Mouse (Mus musculus) spleen, adult 18-20 months (tissue): Measurements from ENCODE around the gene 9130023H24Rik.

Experiments used
- DNase-seq, 2 experiments: peaks; one replicate each; pipeline ENCODE4 v3.0.0; 2022; ENCODE audit warnings: mixed read lengths in 2 of 2

Gene 9130023H24Rik

DNA sequence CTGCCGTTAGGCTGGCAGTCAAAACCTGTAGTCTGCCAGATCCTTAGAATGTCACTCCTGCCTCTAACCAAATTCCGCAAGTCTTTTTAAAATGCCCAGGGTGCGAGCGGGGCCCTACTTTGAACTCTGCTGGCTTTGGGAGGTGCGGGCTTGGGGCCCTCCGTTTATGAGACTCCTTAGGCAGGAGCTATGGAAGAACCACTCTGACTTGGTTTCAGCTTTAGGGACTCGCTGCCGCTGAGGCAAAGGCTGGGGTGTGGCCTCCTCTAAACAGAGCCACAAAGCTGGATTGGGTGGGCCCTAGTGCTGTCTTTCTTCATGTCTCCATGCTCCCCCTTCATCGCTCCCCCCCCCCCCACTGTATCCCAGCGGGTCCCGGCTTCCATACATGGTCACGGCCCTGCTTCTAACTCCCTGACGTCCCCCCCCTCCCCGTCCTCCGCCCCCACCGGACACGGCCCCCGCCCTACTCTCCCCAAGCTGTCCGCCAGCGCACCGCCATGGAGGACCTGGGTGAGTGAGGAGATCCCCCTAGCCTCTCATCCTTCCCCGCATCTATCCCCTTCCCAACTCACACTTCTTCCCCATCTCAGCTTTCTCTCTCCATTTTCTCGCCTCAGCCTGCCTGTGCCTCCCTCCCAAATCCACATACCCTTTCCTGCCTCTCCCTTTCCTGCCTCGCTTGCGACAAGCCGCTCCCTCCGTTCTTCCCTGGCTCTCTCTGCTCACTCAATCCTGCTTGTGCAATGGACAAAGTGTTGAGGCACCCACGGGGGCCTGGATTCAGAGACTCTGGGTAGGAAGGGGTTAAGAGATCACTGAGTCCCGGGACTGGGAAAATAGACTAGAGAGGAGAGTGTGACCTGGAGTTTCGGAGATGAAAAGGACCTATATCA, 8.9 kb upstream of the 9130023H24Rik start, which contains the start of gene Tgfb1i1:
Tgfb1i1 (plus strand) TSS at position 317 of the 896 bp plus-strand sequence.
- DNase-seq, result no peak

DNA sequence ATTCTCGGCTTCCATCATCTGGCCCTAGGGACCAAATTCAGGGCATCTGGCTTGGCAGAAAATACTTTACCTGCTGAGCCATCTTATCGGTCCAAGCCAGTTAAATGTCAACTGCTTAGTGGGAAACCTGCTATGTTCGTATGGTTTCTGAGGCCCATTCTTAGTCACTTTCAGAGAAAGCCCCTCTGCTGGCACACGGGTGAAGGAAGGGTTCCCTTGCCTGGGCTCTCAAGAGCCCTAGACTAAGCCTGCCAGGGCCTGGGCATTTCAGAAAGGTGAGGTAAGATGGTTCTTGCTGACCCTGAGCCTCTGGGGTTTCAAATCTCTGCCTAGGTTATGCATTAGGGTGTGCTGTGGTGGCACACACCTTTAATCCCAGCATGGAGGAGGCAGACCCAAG, 7.7 kb upstream of the 9130023H24Rik start:
- DNase-seq, result no peak

DNA sequence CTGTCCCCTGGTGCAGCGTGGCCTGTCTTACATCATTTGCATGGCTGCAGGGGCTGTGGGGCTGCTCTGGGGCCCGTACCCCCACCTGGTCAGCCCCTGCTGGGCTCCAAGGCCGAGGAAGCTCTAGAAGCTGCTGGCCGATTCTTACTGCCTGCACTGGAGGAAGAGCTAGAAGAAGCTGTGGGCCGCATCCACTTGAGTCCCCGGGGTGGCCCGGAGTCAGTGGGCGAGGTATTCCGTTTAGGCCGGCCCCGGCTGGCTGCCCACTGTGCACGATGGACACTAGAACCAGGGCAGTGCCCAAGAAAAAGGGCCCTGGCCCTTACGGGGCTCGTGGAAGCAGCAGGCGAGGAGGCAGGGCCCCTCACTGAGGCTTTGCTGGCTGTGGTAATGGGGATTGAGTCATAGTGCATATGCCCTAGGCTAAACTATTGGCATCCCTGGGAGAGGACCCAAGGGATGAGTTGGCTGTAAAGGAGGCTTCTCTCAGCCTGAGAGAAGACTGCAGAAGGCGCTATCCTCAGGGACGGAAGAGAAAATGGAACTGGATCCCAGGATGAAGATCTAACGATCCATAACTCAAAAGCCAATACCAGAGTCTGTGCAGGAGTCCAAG, 6.7 kb upstream of the 9130023H24Rik start:
- DNase-seq, result no peak

DNA sequence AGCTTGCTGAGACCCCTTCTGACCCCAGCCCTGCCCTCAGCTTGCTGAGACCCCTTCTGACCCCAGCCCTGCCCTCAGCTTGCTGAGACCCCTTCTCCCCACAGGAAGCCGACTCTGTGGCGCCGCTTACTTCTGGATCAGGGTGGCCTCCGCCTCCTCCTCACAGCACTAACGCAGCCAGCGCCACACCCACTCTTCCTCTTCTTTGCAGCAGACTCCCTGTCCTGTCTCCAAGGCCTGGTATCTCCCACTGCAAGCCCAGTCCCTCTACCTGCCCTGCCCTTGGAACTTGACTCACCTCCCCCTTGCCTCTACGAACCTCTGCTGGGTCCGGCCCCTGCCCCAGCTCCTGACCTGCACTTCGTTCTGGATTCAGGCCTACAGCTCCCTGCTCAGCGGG, 6.1 kb upstream of the 9130023H24Rik start:
- no peak for DNase-seq

DNA sequence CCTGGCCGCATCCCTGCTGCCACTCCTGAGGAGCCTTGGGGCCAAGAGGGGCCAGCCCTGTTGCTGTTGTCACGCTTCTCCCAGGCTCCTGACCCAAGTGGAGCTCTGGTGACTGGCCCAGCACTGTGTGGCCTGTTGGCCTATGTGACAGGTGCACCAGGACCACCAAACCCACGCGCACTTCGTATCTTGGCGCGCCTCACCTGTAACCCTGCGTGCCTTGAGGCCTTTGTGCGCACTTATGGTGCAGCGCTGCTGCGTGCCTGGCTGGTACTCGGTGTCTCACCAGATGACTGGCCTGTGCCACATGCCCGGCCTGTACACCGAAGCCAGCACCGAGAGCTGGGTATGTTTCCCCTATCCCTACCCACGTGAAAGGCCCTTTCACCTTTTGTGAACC, 4.5 kb upstream of the 9130023H24Rik start:
- no peak for DNase-seq

DNA sequence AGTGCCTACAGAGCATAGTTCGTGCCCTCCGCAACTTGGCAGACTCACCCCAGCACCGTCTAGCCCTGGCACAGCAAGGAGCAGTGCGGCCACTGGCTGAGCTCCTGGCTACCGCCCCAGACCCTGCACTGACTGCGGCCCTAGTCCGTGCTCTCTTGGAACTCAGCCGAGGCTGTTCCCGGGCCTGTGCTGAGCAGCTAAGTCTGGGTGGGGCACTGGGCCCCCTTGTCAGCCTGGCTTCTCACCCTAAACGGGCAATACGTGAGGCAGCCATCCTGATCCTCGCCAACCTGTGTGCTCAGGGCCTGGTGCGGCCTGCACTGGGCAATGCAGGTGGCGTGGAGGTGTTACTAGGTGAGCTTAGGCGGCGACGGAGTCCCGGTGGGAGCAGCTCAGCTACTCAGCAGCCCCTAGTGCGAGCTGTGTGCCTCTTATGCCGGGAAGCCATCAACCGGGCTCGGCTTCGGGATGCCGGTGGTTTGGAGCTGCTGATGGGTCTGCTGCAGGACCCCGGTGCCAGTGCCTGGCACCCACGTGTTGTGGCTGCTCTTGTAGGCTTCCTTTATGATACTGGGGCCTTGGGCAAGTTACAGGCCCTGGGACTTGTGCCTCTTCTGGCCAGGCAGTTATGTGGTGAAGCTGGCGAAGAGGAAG, 2.4 kb upstream of the 9130023H24Rik start:
- DNase-seq, result no peak

DNA sequence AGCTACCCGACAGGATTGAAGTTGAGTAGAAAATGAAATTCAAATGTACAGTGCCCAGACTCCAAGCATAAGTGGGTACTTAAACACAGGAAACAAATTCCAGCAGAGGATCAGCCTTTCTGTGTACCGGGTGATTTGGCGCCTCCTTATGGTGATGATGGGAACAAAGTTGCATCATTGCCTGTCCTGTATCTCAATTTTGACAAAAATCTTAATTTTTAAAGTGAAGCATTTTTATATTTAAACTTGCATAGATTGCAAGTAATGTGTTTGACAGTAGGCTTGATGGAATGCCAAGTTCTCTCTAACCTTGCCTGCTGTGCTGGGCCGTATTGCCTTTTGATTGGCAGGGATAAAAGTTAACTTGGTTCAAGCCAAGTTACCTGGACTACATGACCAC, 1.2 kb upstream of the 9130023H24Rik start:
- peak in 1 of 2 experiments; percentile 32 for DNase-seq

DNA sequence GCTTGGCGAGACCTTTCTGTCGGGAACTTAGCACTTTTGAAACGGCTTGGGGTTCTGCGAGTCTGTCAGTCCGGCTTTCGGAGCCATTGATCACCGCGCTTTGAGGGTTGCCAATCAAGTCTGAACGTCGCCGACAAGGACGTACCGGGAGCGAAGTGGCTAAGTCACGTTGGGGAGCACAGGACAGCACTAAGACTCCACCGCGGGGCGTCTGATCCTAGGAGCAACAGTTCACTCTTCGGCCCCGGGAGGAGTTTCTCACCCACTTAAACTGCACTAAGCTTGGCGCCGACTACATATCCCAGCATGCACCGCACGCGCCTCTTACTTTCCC, 271 bp downstream of the 9130023H24Rik start:
- DNase-seq, result no peak

DNA sequence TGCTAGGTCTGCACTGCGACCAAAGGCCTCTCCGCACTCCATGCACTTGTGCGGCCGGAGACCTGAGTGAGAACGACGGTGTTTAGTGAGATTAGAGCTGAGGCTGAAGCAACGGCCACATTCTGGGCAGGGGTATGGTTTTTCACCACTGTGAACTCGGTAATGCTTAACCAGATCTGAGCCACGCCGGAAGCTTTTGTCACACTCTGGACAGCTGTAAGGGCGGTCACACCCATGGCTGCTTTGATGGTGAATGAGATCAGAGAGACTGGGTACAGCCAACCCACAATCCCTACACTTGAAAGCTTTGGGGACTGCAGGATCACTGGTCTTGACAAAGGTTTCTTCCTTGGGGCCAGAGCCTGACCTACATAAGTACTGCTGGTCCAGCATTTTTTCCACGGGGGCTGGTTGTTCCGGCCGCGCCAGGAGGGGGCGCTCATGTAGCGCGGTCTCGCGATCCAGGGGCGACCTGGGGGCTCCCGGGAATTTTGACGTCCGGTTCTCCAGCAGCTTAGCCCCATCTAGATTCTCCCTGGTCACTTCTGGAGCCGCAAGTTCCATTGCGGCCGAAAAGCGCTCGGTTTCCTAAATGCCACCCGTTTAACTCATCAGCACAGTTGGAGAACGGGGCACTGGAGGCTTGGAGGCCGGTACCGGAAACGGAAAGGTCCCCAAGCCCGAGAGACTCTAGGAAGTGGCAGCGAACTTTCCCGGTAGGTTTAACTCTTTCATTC, 807 bp downstream of the 9130023H24Rik start, which contains the start of gene Armc5:
Armc5 (plus strand) TSS at position 487 of the 737 bp plus-strand sequence.
- DNase-seq, result peak; percentile 69 to 81

DNA sequence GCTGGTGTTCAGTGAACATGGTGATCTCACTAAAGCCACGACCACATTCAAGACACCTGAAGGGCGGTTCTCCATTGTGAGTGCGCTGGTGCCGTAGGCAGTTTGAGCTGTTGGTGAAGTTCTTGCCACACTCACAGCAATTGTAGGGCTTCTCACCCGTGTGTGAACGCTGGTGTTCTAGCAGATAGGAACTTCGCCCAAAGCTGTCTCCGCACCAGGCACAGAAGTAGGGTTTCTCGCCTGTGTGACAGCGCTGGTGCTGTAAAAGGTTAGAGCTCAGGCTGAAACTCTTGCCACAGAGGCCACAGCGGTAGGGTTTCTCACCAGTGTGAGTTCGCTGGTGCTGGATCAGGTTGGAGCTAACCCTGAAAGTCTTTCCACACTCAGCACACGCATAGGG, 1.4 kb downstream of the 9130023H24Rik start:
- DNase-seq, result no peak

DNA sequence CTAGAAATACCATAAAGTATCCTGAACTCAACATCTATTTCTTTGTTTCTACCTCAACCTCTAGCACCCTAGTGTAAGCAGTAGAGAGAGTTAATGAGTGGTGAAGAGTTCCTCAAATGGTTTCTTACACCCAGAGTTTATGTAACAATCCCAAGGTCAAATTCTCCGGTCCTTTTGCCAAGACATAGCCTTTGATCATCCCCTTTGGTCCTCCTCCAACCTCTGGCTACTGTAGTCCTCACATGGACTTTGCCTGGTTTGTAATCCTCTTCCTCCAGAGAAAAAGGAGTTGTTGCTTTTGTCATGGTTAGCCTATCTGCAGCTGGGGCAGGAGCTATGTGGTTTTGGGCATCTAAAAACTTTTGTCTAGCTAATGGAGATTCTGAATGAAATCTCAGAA, 2.4 kb downstream of the 9130023H24Rik start:
- no peak for DNase-seq

DNA sequence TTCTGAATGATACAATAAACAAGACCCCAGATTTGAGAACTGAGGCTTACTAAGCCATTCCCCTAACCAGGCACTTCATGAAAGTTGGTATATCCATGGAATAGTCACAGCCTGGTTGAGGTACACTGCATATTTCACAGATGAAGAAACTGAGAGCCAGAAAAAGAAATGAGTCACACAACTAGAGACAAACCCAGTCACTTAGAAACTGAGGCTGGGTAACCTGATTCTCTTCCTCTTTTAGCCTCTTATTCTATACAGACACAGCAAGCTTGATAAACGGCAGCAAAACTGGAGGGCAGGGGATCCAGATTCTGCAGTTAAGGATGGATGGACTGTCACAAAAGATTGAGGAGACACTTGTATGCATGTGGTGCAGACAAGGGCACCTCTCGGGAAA, 3.0 kb downstream of the 9130023H24Rik start:
- no peak for DNase-seq

DNA sequence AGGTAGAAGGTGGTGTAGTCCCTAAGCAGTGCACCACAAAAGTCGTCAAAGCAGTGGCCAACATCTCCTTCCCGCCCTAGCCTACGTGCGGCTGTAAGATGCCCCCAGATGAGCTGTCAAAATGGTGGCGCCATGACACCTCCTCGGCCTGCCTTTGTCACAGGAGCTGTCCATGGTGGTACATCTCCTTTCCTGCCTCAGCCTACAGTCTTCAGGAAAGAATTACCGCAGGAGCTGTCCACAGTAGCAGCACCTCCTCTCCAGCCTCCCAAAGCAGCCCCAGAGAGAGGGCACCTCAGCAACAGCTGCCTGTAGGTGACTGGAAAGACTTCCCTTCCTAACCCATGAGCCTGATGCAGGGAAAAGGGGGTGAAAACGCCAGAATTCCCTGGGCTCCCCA, 6.1 kb downstream of the 9130023H24Rik start:
- DNase-seq, result no peak

DNA sequence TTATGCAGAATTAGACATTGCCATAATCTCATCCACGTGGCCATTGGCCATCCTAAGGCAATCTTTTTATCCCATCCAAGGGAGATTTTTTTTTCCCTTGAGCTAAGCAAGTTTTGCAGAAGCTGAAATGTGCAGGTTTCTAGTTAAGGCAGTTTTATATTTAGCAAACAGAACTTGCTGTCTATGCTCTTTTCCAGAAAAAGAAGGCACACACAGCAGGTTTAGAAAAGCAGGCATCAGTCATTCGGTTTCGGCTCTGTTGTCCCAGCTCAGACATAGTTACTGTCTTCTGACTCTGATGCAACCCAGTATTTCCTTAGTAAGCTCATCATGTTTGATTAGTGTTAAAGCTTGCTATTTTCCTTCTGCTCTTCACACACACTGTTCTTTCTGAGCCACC, 16.9 kb downstream of the 9130023H24Rik start:
- no peak for DNase-seq

DNA sequence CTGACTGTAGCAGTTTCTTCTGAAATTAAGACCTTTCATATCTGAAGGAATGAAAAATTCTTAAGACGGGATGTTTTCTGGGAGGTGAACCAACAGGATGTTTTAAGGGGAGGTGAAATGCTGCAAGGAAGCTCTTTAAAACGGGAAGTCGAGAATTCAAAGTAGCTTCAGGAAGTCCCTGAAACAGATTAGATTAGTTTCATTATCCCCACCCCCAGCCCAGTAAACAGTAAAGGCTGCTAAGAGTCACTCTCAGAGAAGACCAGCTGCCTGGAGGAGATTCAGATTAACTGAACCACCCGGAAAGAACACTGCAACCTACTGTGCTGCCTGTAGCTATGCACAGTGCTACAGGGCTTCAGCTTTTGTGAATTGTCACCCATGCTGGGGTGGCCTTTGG, 17.9 kb downstream of the 9130023H24Rik start:
- DNase-seq, result no peak

DNA sequence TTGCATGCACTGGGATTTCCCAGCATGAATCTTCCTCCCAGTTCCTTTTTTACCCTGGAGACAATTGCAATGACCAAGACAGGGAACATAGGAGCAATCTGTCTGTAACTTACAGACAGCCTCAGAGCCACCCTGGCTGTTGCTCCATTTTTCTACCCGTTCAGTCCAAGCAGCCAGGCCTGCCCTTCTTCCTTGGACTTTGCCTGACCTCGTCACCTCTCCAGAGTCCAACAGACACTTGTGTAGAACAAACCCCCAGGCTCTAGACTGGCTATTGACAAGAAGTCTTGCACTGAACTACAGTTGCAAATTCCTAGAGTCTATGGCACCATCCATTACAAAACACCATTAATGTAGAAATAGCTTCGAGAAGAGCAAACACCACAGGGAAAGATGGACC, 28.0 kb downstream of the 9130023H24Rik start:
- no peak for DNase-seq

DNA sequence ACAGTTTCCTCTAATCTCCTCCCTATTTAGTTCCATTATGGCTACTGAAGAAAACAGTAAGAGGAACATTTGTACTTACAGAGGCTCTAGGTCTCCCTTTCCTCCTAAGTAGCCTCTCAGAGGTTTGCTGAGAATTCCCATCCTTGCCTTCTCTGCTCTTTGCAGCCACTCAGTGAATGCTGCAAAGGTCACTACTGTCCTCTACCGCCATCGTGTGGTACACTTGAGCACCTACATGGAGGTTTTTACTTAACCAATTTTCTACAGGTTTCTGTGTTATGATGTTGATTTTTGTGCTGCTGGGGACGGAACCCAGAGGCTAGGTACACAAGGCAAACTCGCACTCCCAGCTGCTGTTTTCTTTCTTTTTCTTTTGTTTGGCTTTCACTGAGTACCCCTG, 29.6 kb downstream of the 9130023H24Rik start:
- peak in 1 of 2 experiments; percentile 55 for DNase-seq

DNA sequence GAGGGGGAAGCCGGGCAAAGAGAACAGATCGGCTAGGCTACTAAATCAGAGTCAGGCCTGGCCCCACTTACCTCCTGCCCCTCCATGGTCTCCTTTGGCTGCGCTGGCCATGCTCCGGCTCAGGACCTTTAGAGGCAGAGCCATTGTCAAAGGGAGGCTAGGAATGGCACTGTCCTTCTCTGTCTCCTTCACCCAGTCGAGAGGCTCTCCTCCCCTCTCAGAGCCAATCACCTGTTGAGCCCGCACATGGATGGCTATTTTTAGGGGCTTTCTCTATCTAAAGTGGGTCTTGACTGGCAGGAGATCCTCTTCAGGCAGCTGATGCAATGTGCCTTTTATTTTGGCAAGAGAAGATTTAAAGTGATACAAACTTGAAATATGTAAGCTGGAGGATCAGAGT, 31.7 kb downstream of the 9130023H24Rik start, which contains the start of gene Cox6a2:
Cox6a2 (minus strand) TSS at position 236 of the 400 bp plus-strand sequence.
- no peak for DNase-seq

DNA sequence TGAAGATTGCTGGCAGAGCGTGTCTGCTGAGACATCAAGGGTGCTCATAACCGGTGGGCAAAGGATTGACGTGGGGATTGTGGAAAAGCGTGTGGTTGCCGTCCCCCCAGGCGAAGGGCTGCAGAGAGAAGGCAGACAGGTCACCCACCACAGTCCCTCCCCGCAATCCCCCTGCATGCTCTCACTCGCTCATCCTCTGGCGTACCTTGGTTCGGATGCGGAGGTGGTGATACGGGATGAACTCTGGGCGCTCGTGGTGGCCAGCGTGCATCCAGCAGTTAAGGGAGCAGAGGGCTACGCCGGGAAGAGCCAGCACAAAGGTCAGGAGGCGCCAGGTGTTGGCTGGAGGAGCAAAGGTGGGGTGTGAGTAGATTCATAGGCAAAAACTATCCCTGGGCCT, 32.1 kb downstream of the 9130023H24Rik start:
- DNase-seq, result no peak

DNA sequence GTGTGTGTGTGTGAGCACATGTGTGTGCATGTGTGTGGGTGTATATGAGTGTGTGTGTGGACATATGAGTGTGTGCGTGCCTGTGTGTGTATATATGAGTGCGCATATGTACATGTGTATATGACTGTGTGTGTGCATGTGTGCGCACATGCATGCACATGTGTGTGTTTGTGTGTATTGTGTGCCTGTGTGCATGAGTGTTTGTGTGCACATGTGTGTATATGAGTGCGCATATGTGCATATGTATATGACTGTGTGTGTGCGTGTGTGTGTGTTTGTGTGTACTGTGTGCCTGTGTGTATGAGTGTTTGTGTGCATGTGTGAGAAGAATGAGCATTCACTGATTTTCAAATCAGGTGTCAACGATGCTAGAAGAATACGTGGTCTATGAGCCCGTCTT, 33.7 kb downstream of the 9130023H24Rik start:
- DNase-seq, result no peak

DNA sequence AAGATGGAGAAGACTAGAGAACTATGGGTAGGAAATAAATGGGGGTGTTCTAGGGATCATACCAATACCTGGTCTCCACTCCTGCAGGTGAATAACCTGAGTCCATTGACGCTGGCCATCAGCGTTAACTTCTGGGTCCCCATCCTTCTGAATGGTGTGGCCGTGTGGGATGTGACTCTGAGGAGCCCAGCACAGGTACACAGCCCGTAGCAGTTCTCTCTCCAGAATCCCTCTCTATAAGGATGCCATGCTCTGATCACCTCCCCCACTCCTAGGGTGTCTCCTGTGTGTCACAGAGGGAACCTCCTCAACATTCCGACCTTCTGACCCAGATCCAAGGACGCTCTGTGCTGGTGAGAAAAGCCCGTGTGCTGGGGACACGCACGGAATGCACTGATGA, 34.8 kb downstream of the 9130023H24Rik start:
- no peak for DNase-seq

DNA sequence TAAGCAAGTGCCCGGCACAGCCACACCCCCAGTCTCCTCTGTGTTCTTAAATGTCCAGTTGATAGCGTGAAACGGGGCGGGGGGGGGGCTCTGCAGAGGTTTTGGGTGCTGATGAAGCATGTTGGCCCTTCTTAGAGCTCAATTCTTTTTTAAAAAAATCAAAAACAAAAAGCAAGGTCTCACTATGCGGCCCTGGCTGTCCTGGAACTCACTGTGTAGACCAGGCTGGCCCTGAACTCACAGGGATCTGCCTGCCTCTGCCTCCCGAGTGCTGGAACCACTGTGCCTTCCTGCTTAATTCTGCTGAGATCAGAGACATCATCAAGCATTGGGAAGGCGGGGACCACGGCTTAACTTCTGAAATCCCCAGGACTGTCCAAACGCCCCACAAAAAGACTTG, 36.2 kb downstream of the 9130023H24Rik start:
- no peak for DNase-seq
